Mouse (Mus musculus) left cerebral cortex, adult 9 months (tissue): ENCODE results near the gene Gm3336.

Experiments
- DNase-seq, 2 experiments: peaks; one replicate each; pipeline ENCODE4 v3.0.0; 2022; ENCODE audit warnings: low spot score in 2 of 2

The Gm3336 gene

GRCm38 (mm10) chr8:70695318-70696018, 22.9 kb upstream of the Gm3336 start:
- no peak for DNase-seq

GRCm38 (mm10) chr8:70696019-70696885, 22.1 kb upstream of the Gm3336 start:
- DNase-seq, result no peak

- no peak for DNase-seq
Measured at GRCm38 (mm10) chr8:70696946-70697345, 21.4 kb upstream of the Gm3336 start.

DNA sequence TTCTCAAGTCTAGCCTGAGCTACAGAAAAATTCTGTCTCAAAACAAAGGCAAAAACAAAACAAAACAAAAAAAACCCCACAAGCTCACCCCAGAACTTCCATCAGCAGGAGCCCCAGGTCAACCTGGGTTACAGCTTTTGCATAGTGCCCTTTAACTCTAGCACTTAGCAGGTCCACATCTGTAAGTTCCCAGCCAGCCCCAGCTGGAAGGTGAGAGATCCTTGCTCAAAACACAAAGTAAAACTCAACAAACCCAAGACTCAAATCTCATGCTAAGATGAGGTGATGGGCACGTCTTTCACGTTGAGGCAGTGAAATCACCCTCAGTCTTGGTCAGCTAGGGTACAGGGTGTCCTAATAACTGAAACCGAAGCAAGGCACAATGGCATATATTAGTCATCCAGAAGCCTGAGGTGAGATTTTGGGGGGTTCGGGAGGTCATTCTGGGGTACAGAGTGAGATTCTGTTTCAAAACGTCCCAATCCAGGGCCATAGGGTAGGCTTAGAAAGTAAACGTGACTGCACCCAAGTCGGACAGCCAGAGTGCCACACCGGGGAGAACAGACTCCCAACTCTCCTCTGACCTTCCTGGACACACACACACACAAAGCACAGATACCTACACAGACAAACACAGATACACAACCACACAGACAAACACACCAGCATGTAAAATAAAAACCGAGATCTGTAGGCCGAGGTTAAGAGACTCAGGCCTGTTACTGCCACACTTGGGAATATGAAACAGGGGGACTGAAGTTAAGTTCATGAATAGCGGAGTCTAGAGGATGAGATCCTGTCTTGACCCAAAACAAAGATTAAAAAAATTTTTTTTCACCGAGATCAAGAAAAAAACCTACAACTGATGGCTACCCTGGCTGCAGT, 20.7 kb upstream of the Gm3336 start:
- no peak for DNase-seq

- DNase-seq, result peak; percentile 95 to 98
Measured at GRCm38 (mm10) chr8:70698310-70699109, 19.8 kb upstream of the Gm3336 start, which contains the start of gene Jund. Jund (plus strand) TSS chr8:70698949.

DNA sequence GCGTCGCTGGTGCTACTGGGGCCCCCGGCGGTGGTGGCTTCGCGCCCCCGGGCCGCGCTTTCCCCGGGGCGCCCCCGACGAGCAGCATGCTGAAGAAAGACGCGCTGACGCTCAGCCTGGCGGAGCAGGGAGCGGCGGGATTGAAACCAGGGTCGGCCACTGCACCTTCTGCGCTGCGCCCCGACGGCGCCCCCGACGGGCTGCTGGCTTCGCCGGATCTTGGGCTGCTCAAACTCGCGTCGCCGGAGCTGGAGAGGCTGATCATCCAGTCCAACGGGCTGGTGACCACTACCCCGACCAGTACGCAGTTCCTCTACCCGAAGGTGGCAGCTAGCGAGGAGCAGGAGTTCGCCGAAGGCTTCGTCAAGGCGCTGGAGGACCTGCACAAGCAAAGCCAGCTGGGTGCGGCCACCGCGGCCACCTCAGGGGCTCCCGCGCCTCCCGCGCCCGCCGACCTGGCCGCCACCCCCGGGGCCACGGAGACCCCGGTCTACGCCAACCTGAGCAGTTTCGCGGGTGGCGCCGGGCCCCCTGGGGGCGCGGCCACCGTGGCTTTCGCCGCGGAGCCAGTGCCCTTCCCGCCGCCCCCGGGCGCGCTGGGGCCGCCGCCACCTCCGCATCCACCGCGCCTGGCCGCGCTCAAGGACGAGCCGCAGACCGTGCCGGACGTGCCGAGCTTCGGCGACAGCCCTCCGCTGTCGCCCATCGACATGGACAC, 19.1 kb upstream of the Gm3336 start:
- DNase-seq, result no peak

DNA sequence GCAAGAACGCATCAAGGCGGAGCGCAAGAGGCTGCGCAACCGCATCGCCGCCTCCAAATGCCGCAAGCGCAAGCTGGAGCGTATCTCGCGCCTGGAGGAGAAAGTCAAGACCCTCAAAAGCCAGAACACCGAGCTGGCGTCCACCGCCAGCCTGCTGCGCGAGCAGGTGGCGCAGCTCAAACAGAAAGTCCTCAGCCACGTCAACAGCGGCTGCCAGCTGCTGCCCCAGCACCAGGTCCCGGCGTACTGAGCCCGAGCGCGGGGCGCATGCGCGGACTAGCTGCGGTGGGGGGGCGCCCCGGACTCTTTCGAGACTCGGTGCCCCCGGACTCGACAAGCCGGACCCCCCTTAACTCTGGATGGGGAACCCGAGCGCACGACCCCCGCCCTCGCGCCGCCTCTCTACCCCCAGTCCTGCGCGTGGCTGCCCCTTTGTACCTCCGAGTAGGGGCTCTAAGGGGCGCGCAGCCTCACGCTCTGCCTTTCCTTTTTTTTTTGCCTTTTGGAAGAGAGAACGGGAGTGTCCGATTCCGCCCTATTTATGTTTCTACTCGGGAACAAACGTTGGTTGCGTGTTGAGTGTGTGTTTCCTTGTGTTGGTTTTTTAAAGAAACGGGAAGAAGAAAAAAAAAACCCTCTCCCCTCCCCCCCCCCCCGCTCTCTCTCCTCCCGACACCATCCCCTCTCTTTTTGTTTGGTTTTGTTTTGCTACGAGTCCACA, 18.3 kb upstream of the Gm3336 start:
- DNase-seq, result peak in 1 of 2 experiments; percentile 79

- peak; percentile 79 to 85 for DNase-seq
Measured at GRCm38 (mm10) chr8:70700555-70700922, 17.8 kb upstream of the Gm3336 start.

DNA sequence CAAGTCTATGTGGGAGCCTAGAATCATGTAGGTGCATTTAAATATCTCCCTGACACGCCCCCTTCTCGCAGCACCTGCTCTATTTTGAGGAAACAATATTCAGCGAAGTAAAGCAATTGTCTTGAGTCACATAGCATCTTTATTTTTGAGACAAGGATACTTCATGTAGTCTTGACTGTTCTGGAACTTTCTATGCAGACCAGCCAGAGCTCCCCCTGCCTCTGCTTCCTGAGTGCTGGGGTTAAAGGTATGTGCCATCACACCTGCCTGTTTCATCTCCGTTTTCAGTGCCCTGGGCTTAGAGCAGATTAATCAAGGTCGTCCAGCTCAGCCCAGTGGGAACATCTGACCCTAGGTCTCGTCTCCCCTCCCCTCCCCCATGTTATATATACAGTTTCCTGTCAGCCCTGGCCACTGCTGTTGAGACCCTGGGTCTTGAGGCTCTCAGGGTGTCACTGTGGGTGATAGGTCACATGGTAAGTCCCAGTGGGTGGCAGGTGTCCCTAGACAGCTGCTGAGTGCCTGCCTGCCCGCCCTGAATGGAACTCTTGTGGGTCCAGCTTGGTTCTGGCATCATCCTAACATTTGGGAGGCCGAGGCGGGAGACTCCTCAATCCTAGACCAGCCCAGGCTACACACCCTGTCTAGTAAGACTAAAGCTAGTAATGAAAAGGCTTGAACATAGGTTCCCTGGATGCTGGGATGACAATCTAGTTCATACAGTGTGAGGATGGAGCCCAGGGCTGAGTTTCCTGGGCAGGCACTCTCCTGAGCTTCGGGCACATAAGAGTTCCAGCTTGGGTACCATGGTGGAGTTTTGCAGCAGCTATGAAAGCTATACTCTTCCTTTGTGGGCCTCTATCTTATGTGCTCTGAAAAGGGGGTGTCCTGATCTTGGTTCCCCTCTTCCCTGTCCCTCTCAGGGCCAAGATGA, 17.0 kb upstream of the Gm3336 start:
- DNase-seq, result no peak

- no peak for DNase-seq
Measured at GRCm38 (mm10) chr8:70701982-70702841, 16.1 kb upstream of the Gm3336 start.

GRCm38 (mm10) chr8:70702842-70703182, 15.5 kb upstream of the Gm3336 start:
- no peak for DNase-seq

GRCm38 (mm10) chr8:70703287-70703686, 15.1 kb upstream of the Gm3336 start, which contains the start of gene Iqcn:
Iqcn (plus strand) TSS chr8:70703457.
- no peak for DNase-seq

GRCm38 (mm10) chr8:70708281-70708680, 10.1 kb upstream of the Gm3336 start:
- no peak for DNase-seq

GRCm38 (mm10) chr8:70709794-70710193, 8.5 kb upstream of the Gm3336 start:
- no peak for DNase-seq

GRCm38 (mm10) chr8:70710296-70710695, 8.0 kb upstream of the Gm3336 start:
- DNase-seq, result no peak

GRCm38 (mm10) chr8:70711041-70711440, 7.3 kb upstream of the Gm3336 start:
- DNase-seq, result no peak

DNA sequence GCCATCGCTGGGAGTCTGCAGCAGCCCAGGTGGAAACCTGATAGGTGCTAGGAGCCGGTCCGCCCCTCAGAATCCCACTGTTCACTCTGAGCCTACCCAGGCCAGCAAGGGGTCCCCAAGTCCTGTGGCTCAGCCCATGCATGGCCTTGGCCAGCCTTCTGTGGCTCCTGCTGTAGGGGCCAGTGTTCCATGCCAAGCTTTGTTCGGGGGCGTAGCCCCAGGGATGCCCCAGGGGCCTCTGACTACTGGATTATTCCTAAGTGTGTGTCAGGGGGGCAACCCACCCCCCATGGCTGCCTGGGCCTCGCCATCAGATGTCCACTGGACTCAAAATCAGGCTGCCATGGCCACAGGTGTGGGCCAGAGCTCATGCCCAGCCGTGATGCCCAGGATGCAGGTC, 4.4 kb upstream of the Gm3336 start:
- no peak for DNase-seq

DNA sequence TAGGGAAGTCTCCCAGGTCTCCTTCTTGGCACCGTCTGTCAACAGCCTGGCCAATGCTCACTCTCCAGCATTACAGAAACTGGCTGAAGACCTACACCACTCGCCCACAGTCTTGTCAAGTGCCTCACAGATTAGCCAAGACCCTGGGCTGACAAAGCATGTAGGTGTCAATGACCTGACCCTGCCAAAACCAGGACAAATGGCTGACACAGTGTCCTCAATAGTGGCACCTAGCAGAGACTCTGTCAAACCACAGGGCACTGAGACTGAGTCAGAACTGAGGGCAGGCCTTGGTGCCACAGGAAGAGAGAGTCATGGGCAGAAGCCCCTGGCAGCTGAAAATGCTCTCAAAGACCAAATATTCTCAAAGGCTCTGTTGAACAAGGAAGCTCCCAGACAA, 3.3 kb upstream of the Gm3336 start:
- DNase-seq, result no peak
